Mouse (Mus musculus): Measurements from ENCODE around the gene Fam214a.

DNA sequence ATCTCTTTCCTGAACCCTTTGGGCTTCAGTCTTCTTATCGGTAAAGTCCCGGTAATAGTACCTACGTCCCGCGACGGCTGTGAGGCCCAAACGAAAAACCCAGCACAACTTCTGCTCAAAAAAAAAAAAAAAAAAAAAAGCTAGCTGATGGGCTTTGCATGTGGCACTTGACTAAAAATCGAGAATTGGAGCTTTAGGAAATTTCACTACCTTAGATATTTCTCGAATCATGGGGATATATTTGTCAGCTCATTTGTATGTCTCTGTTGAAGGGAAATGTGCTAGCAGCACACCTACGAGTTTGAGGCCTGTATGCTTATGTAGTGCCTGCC, 85.6 kb downstream of the Fam214a start:
- TF ChIP-seq CTCF (IDR thresholded peaks at IDR 0.05; ENCODE audit: extremely low read depth, insufficient read length, insufficient replicate concordance, low read depth, low read length) = no peak
- TF ChIP-seq POLR2A (IDR thresholded peaks at IDR 0.05; ENCODE audit: low read depth, low read length) = no peak

Measured in small intestine, adult 2 months (tissue).